Mouse (Mus musculus): ENCODE results near the gene Panx3.

- TF ChIP-seq GATA1 (IDR thresholded peaks at IDR 0.05; ENCODE audit: borderline replicate concordance, low read length) (no peak), FLI1 (IDR thresholded peaks at IDR 0.05; ENCODE audit: low read length) (no peak)
These were observed 39.1 kb downstream of the Panx3 start for GRCm38 (mm10) chr9:37629941-37630340.

Data from megakaryocyte, embryonic 14.5 days (primary cell).